Mouse (Mus musculus) left cerebral cortex, postnatal 36 days (tissue): ENCODE measurements around the gene Tubgcp5. TPM values are rescaled to one million over a fixed set of nuclear protein-coding genes. Genes with fewer than 3 reads are reported as not detected.

Experiments used
- DNase-seq, 2 experiments: peaks; one replicate each; pipeline ENCODE4 v3.0.0; 2021 to 2022; ENCODE audit warnings: low spot score in 2 of 2, mixed read lengths in 1 of 2
- intact Hi-C: fragments of 180-260 bp; cut with DNase I; formaldehyde crosslinking; loops from one replicate; pipeline ENCODE4 v1.15.1; 2025
- total RNA-seq, 2 experiments: library from RNA; stranded (reverse); gene quantifications; 2 replicates each; pipeline ENCODE4 v1.2.3; 2021

Gene Tubgcp5
- total RNA-seq, 2 experiments from 2014 or later: 30.9 to 35.5 TPM

- intact Hi-C loops: no loop called here
- DNase-seq: no peak
Measured at GRCm38 (mm10) chr7:55846606-55847312, 52.8 kb downstream of the Tubgcp5 start.

DNA sequence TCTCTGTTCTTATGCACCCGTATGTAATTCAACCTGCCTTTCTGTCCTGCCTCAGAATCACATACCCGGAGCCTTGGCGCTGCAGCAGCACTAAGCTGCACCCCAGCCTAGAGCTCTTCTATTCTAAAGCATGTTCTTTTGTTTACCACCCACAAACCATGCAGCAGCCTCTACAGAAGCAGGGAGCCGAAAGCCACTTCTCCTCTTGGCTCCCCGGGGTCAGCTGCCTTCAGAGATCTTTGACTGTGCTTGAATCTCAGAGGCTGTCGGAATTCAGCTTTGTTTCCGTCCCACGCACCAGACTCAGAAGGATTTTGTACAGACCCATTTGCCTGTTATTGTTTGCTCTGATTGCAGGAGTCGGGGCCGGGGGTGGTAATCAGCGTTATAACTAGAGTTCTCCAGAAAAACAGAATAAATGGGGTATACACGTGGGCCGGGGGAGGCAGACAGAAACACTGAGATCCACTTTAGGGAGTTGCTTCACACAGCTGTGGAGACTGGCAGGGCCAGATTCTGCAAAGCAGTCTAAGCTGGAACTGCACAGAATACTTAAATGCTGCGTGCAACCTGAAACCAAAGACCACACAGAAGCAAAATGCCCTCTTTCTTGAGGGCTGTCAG is 56.1 kb downstream of the Tubgcp5 start:
- peak; percentile 55 to 70 for DNase-seq
- intact Hi-C loops: no loop called here

DNA sequence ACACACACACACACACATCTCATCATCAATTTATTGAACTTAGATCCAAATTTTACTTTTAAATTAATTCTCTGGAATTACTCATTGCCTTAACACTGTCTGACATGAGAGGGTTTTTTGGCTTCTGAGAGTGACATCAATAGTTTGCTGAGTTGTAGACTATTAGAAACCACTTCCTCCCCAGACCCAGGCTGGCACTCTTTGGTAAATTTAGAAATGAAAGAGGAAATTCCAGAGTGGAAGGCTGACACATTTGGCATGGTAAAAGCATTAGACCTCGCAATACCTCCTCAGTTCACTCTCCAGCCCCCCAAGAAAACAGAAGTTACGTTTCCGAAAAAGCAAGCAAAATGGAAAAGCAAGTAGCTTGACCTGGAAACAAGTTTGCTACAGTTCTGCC is 58.8 kb downstream of the Tubgcp5 start:
- intact Hi-C loops: no loop called here

GRCm38 (mm10) chr7:55855597-55855996 is 61.6 kb downstream of the Tubgcp5 start:
- intact Hi-C loops: no loop called here
- DNase-seq: no peak

More for the DNA sequence above, 58.8 kb downstream of the Tubgcp5 start:
- DNase-seq: no peak

- intact Hi-C loops: no loop called here
- no peak for DNase-seq
Measured at GRCm38 (mm10) chr7:55856741-55857140, 62.8 kb downstream of the Tubgcp5 start.

DNA sequence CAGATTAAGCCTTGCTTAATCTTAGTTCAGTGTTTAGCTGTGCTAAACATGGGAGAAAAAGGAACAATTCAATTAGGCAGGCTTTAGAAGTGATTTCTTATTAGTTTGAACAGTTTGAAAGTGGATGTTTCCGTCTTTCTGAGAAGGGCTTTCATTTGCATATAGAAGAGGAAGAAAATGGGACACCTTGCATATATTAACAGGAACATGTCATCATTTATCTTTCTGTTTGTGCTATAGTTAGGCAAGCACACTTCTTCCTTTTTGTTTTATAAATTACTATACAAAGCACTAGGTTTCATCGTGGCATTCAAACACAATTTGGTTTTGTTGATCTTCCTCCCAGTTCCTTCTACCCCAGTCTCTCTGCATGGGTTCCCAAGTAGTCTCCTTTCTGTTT is 63.8 kb downstream of the Tubgcp5 start:
- DNase-seq: no peak
- intact Hi-C loops: no loop called here

DNA sequence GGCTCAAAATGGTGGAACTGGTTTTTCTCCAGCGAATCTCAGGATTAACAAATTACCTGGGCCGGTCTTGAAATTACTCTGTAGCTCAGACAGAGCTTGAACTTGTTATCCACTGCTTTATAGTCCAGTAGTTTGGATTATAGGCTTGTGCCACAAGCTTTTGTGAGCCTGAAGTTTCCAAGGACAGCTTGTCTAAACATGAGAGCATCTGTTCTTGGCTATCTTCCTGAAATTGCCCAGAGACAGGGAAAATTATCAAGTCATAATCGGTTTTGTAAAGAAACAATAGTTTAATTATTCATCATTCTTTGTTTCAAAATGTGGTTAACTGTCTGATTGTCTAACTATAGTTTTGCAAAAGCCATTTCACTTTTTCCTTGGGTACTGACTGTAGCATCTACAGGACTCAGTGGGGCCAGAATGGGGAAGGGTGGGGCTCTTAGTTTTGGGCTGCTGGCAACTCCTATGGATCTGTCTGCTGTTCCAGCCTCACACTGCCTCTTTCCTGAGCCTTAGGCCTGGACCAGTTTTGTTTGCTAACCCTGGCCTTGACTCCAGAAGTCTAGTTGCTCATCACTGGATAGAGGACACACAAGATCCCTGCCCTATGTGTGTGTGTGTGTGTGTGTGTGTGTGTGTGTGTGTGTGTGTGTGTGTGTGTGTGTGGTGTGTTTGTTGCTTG is 65.0 kb downstream of the Tubgcp5 start:
- intact Hi-C loops: no loop called here
- DNase-seq: no peak

- intact Hi-C loops: no loop called here
- no peak for DNase-seq
Measured at GRCm38 (mm10) chr7:55859518-55859872, 65.5 kb downstream of the Tubgcp5 start.

GRCm38 (mm10) chr7:55859956-55860355 is 66.0 kb downstream of the Tubgcp5 start:
- intact Hi-C loops: no loop called here
- no peak for DNase-seq

DNA sequence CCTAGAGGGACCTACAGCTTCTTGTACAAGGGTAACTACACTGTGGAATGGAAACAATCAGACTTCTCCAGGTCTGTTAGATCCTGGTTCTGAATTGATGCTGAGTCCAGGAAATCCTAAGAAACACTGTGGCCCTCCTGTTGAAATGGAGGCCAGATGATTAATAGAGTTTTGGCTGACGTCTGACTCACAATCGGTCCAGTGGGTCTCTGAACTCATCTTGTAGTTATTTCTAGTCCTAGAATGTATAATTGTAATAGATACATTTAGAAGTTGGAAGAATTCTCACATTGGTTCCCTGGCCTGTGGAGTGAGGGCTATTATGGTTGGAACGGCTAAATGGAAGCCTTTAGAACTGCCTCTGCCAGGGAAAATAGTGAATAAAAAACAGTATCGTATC is 67.2 kb downstream of the Tubgcp5 start:
- DNase-seq: no peak
- intact Hi-C loops: no loop called here

DNA sequence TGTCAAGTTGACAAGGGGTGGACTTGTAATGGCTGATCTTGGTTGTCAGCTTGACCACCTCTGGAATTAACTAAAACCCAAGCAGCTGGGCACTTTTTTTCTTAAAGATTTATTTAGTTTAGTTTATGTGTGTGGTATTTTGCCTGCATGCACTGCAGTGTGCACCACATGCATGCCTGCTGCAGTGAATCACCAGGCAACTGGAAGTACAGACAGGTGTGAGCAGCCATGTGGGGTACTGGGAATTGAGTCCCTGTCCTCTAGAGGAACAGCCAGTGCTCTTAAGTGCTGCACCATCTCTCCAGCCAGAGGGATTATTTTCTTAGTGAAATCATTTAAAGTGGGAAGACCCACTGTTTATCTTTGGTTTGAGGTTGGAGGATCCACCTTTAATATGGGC is 71.1 kb downstream of the Tubgcp5 start:
- intact Hi-C loops: no loop called here
- DNase-seq: no peak

- DNase-seq: no peak
- intact Hi-C loops: no loop called here
Measured at GRCm38 (mm10) chr7:55865750-55866416, 71.9 kb downstream of the Tubgcp5 start.

DNA sequence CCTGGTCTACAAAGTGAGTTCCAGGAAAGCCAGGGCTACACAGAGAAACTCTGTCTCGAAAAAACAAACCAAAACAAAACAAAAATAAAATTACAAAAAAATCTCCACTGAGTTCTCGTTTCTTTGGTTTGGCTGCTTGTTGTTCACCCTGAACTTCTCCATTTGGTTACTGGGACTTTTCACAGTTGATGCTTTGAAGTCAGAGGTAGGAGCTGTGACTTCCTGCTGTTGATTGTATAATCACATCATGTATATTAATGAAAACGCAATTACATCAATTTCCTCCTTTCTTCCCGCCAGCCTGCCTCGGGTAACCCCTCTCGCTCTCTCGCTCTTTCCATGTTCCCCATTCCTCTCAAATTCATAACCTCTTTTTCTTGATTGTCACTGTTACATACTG is 74.3 kb downstream of the Tubgcp5 start:
- DNase-seq: no peak
- intact Hi-C loops: no loop called here

GRCm38 (mm10) chr7:55869220-55869619 is 75.3 kb downstream of the Tubgcp5 start:
- intact Hi-C loops: no loop called here
- DNase-seq: no peak

DNA sequence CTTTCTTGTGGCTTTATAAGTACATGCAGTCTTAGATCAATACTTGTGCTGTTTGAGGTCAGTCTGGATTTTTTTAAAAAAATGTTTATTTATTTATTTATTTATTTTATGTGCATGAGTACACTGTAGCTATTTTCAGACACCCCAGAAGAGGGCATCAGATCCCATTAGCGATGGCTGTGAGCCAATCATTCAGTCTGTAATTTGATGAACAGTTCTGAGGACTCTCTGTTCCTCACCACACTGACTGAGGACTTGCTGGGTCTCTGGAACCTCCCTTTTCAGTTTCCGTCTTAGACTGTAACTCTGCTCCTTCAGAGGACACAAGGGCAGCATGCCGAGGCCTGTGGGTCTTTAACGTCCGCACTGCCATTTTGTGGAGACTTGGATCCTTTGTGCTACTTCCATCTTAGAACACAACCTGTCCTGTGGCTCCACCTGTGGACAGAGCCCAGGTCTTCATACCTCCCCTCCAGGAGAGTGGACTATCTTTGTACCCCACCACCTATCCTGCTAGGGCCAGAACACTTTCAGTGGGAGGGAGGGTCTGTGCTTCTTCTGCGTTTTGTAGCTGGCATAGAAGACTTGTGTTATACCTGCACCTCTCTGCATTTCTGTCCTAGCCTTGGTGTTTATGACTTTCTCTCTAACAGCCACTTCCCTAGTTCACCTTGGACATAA is 76.5 kb downstream of the Tubgcp5 start:
- DNase-seq: no peak
- intact Hi-C loops: no loop called here

DNA sequence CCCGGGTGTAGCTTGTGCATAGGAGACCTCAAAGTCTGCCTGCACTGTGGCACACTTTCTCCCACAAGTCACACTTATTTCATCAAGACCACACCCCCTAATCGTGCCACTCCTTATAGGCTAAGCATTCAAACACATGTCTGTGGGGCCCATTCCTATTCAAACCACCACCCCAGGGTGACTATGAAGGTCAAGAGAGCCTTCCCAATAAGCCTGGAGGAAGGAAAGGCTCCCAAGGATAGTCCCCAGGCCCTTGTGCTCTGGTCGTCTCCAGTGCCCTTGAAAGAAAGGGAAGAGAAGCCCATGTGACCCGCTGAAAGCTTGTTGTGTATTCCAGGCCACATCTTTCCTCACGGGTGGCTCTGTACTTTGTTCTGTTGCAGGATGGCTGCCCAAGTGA is 77.5 kb downstream of the Tubgcp5 start:
- intact Hi-C loops: no loop called here
- DNase-seq: no peak

- no peak for DNase-seq
- intact Hi-C loops: no loop called here
Measured at GRCm38 (mm10) chr7:55874703-55875102, 80.7 kb downstream of the Tubgcp5 start.

DNA sequence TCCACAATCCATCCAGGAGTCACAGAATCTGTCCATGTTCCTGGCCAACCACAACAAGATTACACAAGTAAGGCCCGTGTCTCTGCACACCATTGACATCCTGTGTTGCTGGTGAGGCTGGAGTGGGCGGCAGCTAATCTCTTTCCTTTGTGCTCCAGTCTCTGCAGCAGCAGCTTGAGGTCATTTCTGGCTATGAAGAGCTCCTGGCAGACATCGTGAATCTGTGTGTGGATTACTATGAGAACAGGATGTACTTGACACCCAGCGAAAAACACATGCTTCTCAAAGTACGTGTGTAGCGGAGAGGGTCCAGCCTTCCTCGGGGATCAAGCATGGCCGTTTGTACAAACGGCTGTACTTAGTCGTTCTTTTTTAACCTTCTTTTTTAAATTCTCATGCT is 83.8 kb downstream of the Tubgcp5 start:
- intact Hi-C loops: no loop called here
- no peak for DNase-seq

DNA sequence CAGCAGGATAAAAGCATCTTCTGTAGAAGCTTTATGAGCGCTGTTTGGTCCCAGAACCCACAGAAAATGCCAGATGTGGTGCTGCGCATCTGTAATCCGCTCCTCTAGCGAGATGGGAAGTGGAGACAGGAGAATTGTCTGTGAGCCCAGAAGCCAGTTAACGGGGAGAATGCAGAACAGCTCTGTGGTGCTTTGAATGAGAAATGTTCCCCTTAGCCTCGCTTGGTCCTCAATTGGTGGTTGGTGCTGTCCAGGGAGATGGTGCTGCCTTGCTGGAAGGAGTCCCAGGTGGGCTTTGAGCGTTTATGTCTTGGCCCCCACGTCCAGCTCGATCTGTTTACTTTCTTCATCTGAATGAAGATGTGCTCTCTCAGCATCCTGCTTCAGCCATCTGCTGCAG is 86.9 kb downstream of the Tubgcp5 start:
- intact Hi-C loops: loop anchor here (5.0 kb wide), 1 partner anchor 39 kb away; the partner anchor contains the start of gene Cyfip1
- DNase-seq: no peak
